Mouse (Mus musculus) spleen, adult 2 months (tissue): ENCODE results near the gene C8g. TPM values are rescaled to one million over a fixed set of nuclear protein-coding genes. Genes with fewer than 3 reads are reported as not detected.

ENCODE experiments used
- DNase-seq, 2 experiments: peaks; one replicate each; pipeline versions ENCODE4 v3.0.0 to v3.0.0-alpha.2; 2012 to 2021; ENCODE audit warnings: low spot score in 2 of 2, low read depth in 1 of 2
- H3K27ac ChIP-seq: fragments of 200-500 bp; 2 replicates; pipeline ENCODE4 v1.5.1; 2012; ENCODE audit warnings: low read length, inconsistent platforms; ENCODE audit not compliant: insufficient read depth
- H3K27me3 ChIP-seq: fragments of 200-500 bp; 2 replicates; pipeline ENCODE4 v1.6.1; 2012; ENCODE audit warnings: mild to moderate bottlenecking, moderate library complexity, low read length, inconsistent platforms; ENCODE audit not compliant: control insufficient read depth, insufficient read depth
- H3K36me3 ChIP-seq: fragments of 200-500 bp; 2 replicates; pipeline ENCODE4 v1.6.1; 2012; ENCODE audit warnings: mild to moderate bottlenecking, low read length, inconsistent platforms; ENCODE audit not compliant: control insufficient read depth, insufficient read depth
- H3K4me1 ChIP-seq: fragments of 200-500 bp; 2 replicates; pipeline ENCODE4 v1.6.1; 2011; ENCODE audit warnings: inconsistent platforms; ENCODE audit not compliant: control insufficient read depth, insufficient read depth, insufficient read length
- H3K4me3 ChIP-seq: fragments of 200-500 bp; 2 replicates; pipeline ENCODE4 v1.5.1; 2011; ENCODE audit warnings: mild to moderate bottlenecking, inconsistent platforms; ENCODE audit not compliant: insufficient read depth, insufficient read length; ENCODE audit errors: extremely low read depth
- CTCF ChIP-seq: fragments of 200-500 bp; IDR thresholded peaks from 2 replicates; pipeline ENCODE4 v1.5.1; 2011; ENCODE audit warnings: mild to moderate bottlenecking, inconsistent platforms; ENCODE audit not compliant: insufficient read depth, insufficient read length, insufficient replicate concordance; ENCODE audit errors: extremely low read depth
- POLR2A ChIP-seq: fragments of 200-500 bp; IDR thresholded peaks from 2 replicates; pipeline ENCODE4 v1.6.1; 2011; ENCODE audit warnings: low read depth, low read length, inconsistent platforms
- WGBS: fragments of 180-500 bp; shearing (Covaris S2); methylation state at CpG from one replicate; pipeline ENCODE4 v1.1.7; 2018; 5-methylcytosine and 5-hydroxymethylcytosine counted together
- polyA plus RNA-seq: library from polyadenylated mRNA; depleted of rRNA; stranded (reverse); fragments of >200 nt; gene quantifications from 2 replicates; pipeline ENCODE4 v1.2.3, GENCODE M21; 2012

Gene C8g
- polyA plus RNA-seq, 1 experiment: 1.9 TPM

DNA sequence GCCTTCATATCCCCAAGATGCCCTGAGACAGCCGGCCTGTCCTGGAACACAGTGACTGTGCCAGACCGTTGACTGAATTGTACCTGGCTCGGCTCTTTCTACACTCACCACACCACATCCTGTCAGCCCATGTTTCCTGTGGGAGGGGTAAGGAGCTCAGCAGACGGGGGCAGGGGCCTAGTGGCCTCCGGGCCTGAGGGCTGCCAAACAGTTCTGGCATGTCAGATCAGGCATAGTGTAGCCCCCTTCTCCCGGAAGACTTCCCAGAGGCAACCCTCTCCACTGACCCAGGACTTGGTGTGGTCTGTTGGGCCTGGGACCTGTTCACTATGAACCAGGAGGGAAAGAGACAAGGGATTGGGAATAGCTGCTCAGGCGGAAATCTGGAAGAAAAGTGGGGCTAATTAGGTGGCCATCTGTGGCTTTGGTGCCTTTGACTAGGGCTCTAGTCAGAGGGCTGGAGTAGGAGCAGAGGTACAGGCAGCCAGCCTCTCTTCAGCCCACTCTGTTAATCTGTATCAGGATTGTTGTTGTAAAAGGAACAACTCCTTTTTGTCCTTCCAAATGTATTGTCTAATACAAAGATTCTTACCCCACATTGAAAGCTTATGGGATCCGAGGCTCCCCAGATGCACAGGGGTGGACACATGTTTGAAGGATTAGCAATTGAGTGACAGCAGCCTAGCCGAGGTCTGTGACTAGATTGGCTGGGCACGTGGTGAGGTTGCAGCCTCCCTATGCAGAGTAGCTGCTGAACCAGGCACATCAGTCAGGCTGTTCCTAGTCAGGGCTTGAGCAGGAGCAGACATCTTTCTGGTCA is 35.5 kb downstream of the C8g start:
- Histone ChIP-seq H3K36me3 (no peaks in the 10 kb centered on the region), H3K27me3 (no peaks in the 10 kb centered on the region), H3K4me3 (peak overlapping the region; percentile 47), H3K4me1 (peaks cover 33% of the 10 kb centered on the region; the same call in 1 of the 2 replicates), H3K27ac (peak overlapping the region; percentile 96)
- TF ChIP-seq CTCF: no peak
- peak; percentile 85 for TF ChIP-seq POLR2A
- peak; percentile 56 to 82 for DNase-seq
- WGBS: 12% methylated on average over 10 of the region's 10 CpGs

DNA sequence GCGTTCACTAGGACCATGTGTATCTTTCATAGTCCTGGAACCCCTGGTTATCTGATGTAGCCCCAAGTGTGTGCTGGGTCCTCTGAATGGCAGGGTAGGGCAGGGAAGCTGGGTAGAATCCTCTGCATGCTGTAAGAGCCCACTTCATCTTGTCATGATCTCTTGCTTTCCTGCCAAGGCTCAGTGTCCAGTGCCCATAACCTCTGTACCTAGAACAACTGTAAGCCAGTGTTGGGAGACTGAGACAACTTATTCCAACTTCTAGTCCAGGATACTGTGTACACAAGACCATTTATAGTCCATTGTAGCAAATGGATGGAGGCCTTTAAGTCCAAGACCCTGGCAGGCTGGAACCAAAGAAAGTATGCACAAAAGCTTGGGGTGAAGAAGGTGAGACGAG is 36.3 kb downstream of the C8g start:
- Histone ChIP-seq H3K36me3 (no peaks in the 10 kb centered on the region), H3K27me3 (no peaks in the 10 kb centered on the region), H3K4me1 (peaks cover 33% of the 10 kb centered on the region; the same call in 1 of the 2 replicates), H3K4me3 (peak overlapping the region; percentile 47; the same call in 1 of the 2 replicates), H3K27ac (peak overlapping the region; percentile 96)
- DNase-seq: no peak
- 39% methylated on average over 2 of the region's 2 CpGs for WGBS
- no peak for TF ChIP-seq POLR2A
- no peak for TF ChIP-seq CTCF

GRCm38 (mm10) chr2:25463630-25464029 is 37.9 kb downstream of the C8g start:
- Histone ChIP-seq H3K27ac (no peak overlapping the region), H3K4me3 (no peak overlapping the region), H3K36me3 (peaks cover 3% of the 10 kb centered on the region), H3K4me1 (peaks cover 36% of the 10 kb centered on the region; the same call in 1 of the 2 replicates), H3K27me3 (no peaks in the 10 kb centered on the region)
- TF ChIP-seq CTCF (no peak), POLR2A (no peak)
- WGBS: 89% methylated on average over 3 of the region's 3 CpGs
- no peak for DNase-seq

DNA sequence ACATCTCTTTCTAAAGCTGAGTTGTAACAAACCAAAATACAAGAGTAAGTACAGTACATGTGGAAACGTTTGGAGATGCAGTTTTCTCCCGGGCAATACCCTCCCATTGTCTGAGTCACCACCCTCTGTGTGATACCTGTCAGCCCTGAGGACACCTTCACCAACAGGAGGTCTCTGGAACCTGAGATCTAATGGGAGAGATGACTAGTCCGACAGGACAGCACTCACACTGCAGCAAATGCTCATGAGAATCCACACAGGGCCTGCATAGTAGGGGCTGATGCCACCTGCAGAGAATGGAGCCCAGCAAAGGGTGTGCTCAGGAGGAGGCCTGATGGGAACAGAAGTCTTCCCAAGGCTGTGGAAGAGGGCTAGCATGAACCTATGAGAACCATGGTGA is 40.1 kb downstream of the C8g start:
- TF ChIP-seq POLR2A (no peak), CTCF (no peak)
- peaks cover 31% of the 10 kb centered on the region; the same call in 1 of the 2 replicates for H3K4me1 ChIP-seq
- H3K27ac ChIP-seq: peak overlapping the region; percentile 84
- H3K27me3 ChIP-seq: no peaks in the 10 kb centered on the region
- no peak for DNase-seq
- H3K36me3 ChIP-seq: peaks cover 6% of the 10 kb centered on the region
- 19% methylated on average over 3 of the region's 3 CpGs for WGBS
- H3K4me3 ChIP-seq: peak overlapping the region; percentile 31; the same call in 1 of the 2 replicates

DNA sequence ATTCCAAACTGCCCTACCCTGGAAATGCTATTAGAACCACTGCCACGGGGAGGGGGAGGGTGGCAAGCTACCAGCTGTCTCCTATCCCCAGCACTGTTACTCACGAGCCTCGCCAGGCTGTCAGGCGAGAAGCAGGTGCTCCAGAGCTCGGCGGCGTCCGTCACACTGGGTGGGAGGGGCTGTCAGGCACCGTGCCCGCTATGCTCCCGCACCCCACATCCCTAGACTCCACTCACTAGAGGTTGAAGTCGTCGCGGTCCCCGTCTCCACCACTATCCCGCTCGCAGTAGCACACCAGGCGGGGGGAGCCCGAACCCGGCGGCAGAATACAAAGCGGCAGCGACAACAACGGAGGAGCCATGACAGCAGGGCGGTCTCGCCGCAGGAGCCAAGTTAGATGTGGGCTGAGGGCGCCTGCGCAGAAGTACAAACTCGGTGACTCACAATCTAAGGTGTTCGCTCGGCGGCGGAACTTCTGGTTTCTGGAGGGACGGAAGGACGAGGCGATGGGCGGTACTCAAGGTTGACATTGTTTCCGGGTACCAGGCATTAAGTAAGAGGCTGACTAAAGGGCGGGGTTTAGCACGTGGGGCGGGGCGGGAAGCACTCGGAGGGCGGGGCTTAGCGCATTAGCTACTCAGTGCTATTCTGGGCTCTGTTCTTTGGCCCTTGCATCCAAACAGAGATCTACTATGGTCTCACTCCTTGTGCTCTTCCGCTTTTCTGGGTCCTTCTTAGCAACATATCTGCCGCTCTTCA is 40.8 kb downstream of the C8g start, which contains the start of gene Paxx:
Gene Paxx (minus strand): TSS at position 544 of the 759 bp plus-strand sequence.
- DNase-seq: peak; percentile 95 to 99
- no peak for TF ChIP-seq CTCF
- TF ChIP-seq POLR2A: peak; percentile 48
- Histone ChIP-seq H3K27ac (peak within 1 kb of the TSS; percentile 95), H3K4me3 (peak within 1 kb of the TSS; percentile 87), H3K36me3 (peaks cover 6% of the 10 kb centered on the region), H3K4me1 (peaks cover 25% of the 10 kb centered on the region; the same call in 1 of the 2 replicates), H3K27me3 (no peaks in the 10 kb centered on the region)
- WGBS: under 1% methylated on average over 48 of the region's 48 CpGs

- peak overlapping the region; percentile 87 for H3K4me3 ChIP-seq
- peak overlapping the region; percentile 95 for H3K27ac ChIP-seq
- no peak for DNase-seq
- H3K36me3 ChIP-seq: peaks cover 6% of the 10 kb centered on the region
- H3K27me3 ChIP-seq: no peaks in the 10 kb centered on the region
- 32% methylated on average over 5 of the region's 5 CpGs for WGBS
- H3K4me1 ChIP-seq: peaks cover 20% of the 10 kb centered on the region; the same call in 1 of the 2 replicates
- no peak for TF ChIP-seq POLR2A
- no peak for TF ChIP-seq CTCF
These were observed 41.4 kb downstream of the C8g start for GRCm38 (mm10) chr2:25460135-25460534.
